Mouse (Mus musculus): Measurements from ENCODE around the gene Efna5.

DNA sequence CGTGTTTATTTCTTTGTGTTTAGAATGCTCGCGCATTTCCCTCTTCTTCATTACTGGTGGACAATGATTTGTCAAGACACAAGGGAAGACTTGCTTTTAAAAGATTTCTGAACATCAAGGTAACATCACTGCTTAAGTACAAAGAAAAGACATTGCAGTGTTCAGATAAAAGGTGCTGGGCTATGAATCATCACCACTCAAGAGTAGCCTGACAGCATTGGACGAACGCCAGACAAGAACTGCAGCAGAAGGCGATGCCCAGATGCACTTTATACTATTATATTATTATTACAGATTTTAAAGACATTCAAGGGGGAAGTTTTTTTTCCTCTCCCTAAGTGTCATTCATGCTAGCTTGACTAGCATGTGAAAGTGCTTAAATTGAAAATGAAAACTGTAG, 228.7 kb downstream of the Efna5 start:
- TF ChIP-seq CTCF (IDR thresholded peaks at IDR 0.05; ENCODE audit: low read depth, low read length) = no peak
- no peak for TF ChIP-seq EP300 (IDR thresholded peaks at IDR 0.05; ENCODE audit: insufficient read depth, low read depth, low read length)
